Mouse (Mus musculus) heart, postnatal 0 days (tissue): Measurements from ENCODE around the gene Hfe. TPM values are rescaled to one million over a fixed set of nuclear protein-coding genes. Genes with fewer than 3 reads are reported as not detected.

ENCODE experiments used
- ATAC-seq: fragments of 200-750 bp; cut with Nextera tagmentation; 2 replicates; pipeline ENCODE4 v1.8.0; 2017; ENCODE audit warnings: low read depth, moderate number of reproducible peaks, moderate library complexity; ENCODE audit not compliant: insufficient read depth
- DNase-seq: peaks from one replicate; pipeline ENCODE4 v3.0.0-alpha.2; 2016; ENCODE audit warnings: low spot score
- H3K27ac ChIP-seq: fragments of 300-500 bp; sonication (generic); 2 replicates; pipeline ENCODE4 v1.5.1; 2014; ENCODE audit warnings: low read depth, mild to moderate bottlenecking
- H3K27me3 ChIP-seq: fragments of 300-500 bp; sonication (generic); 2 replicates; pipeline ENCODE4 v1.6.1; 2014; ENCODE audit warnings: low read length, mixed read lengths; ENCODE audit not compliant: control insufficient read depth, insufficient read depth
- H3K36me3 ChIP-seq: fragments of 300-500 bp; sonication (generic); replicated peaks from 2 replicates; pipeline ENCODE4 v1.6.1; 2014; ENCODE audit warnings: low read length, mixed read lengths; ENCODE audit not compliant: control insufficient read depth, insufficient read depth
- H3K4me1 ChIP-seq: fragments of 300-500 bp; sonication (generic); 2 replicates; pipeline ENCODE4 v1.6.1; 2014; ENCODE audit warnings: antibody characterized with exemption; ENCODE audit not compliant: control insufficient read depth, insufficient read depth
- H3K4me2 ChIP-seq: fragments of 300-500 bp; sonication (generic); 2 replicates; pipeline ENCODE4 v1.6.1; 2014; ENCODE audit warnings: low read depth, mild to moderate bottlenecking, low read length, moderate library complexity
- H3K4me3 ChIP-seq: fragments of 300-500 bp; sonication (generic); 2 replicates; pipeline ENCODE4 v1.5.1; 2014; ENCODE audit warnings: low read depth, low read length
- H3K9ac ChIP-seq: fragments of 300-500 bp; sonication (generic); replicated peaks from 2 replicates; pipeline ENCODE4 v1.6.1; 2014; ENCODE audit warnings: low read depth, low read length, mixed read lengths
- H3K9me3 ChIP-seq: fragments of 300-500 bp; sonication (generic); replicated peaks from 2 replicates; pipeline ENCODE4 v1.6.1; 2016; ENCODE audit warnings: low read length; ENCODE audit not compliant: control insufficient read depth
- CTCF ChIP-seq: IDR thresholded peaks from 2 replicates; pipeline ENCODE4 v1.5.1; 2016; ENCODE audit warnings: antibody characterized with exemption, control low read depth, low read depth
- EP300 ChIP-seq: IDR thresholded peaks from 2 replicates; pipeline ENCODE4 v1.6.1; 2016; ENCODE audit warnings: antibody characterized with exemption, low read depth
- WGBS: fragments of 180-500 bp; shearing (Covaris S2); extraction: QIAGEN DNeasy Blood & Tissue Kit; methylation state at CpG from one replicate; pipeline ENCODE4 v1.1.7; 2014; 5-methylcytosine and 5-hydroxymethylcytosine counted together
- polyA plus RNA-seq: library from polyadenylated mRNA; unstranded; fragments of >200 nt; fragmentation: Nextera tagmentation; extraction: Ambion mirVana; gene quantifications from 2 replicates; pipeline ENCODE4 v1.2.1, GENCODE M21; 2015
- total RNA-seq: library from RNA; depleted of rRNA; stranded (reverse); fragments of >200 nt; gene quantifications from 2 replicates; pipeline ENCODE4 v1.2.3, GENCODE M21; 2014; ENCODE audit warnings: low replicate concordance

Hfe gene
- total and polyA plus RNA-seq, 2 experiments from 2014 or later = 21.4 to 22.3 TPM

DNA sequence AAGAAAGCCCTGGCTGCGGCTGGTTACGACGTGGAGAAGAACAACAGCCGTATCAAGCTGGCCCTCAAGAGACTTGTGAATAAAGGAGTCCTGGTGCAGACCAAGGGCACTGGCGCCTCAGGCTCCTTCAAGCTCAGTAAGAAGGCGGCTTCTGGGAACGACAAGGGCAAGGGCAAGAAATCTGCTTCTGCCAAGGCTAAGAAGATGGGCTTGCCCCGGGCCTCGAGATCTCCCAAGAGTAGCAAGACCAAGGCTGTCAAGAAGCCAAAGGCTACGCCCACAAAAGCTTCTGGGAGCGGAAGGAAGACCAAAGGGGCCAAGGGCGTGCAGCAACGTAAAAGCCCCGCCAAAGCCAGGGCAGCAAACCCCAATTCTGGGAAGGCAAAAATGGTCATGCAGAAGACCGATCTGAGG, 14.6 kb downstream of the Hfe start:
- no peak overlapping the region for H3K27ac ChIP-seq

GRCm38 (mm10) chr13:23695514-23695913, 15.1 kb downstream of the Hfe start, which contains the start of gene Hist1h1t:
Gene Hist1h1t, plus strand, starts transcription at chr13:23695814.
- no peaks in the 10 kb centered on the region for H3K9me3 ChIP-seq
- H3K27ac ChIP-seq = no peak within 1 kb of the TSS
- 0 out of 2 replicates have a peak, but pooled peaks cover 6% of the 10 kb centered on the region for H3K4me1 ChIP-seq
- no peak for DNase-seq
- H3K4me3 ChIP-seq = no peak within 1 kb of the TSS
- no peak within 1 kb of the TSS for H3K9ac ChIP-seq
- no peaks in the 10 kb centered on the region for H3K36me3 ChIP-seq
- no peaks in the 10 kb centered on the region for H3K27me3 ChIP-seq
- ATAC-seq = no peak
- peak within 1 kb of the TSS; percentile 14; the same call in 1 of the 2 replicates for H3K4me2 ChIP-seq
- TF ChIP-seq EP300 (no peak), CTCF (no peak)
- 38% methylated on average over 12 of the region's 13 CpGs for WGBS

More for the DNA sequence above, 14.6 kb downstream of the Hfe start:
- TF ChIP-seq EP300 (no peak), CTCF (no peak)
- H3K9me3 ChIP-seq = no peaks in the 10 kb centered on the region
- ATAC-seq (no peak), DNase-seq (no peak)
- H3K27me3 ChIP-seq = no peaks in the 10 kb centered on the region
- H3K4me2 ChIP-seq = peak overlapping the region; percentile 14; the same call in 1 of the 2 replicates
- no peak overlapping the region for H3K4me3 ChIP-seq
- 0 out of 2 replicates have a peak, but pooled peaks cover 6% of the 10 kb centered on the region for H3K4me1 ChIP-seq
- 58% methylated on average over 15 of the region's 15 CpGs for WGBS
- no peaks in the 10 kb centered on the region for H3K36me3 ChIP-seq
- no peak overlapping the region for H3K9ac ChIP-seq

DNA sequence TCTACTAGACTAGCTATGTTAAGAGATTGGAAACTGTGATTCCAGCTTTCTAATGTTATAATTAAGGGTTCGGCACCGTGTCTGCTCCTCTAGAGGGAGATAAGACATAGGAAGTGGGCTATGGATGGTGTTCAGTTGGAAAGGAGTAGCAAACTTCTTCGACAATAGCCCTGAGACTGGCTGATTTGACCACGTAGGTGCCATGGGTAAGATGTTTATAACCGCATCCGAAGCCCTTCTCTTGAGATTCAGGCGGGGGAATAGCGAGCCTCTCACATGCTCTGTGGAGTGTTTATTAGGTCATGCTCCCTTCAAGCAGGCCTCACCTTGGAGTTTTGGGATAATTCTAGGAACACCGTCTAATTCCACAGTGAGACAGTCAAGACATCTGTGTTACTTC, 15.7 kb downstream of the Hfe start:
- Histone ChIP-seq H3K4me2 (no peak overlapping the region), H3K9ac (no peak overlapping the region), H3K9me3 (no peaks in the 10 kb centered on the region), H3K4me3 (no peak overlapping the region), H3K36me3 (no peaks in the 10 kb centered on the region), H3K27ac (no peak overlapping the region), H3K27me3 (no peaks in the 10 kb centered on the region), H3K4me1 (0 out of 2 replicates have a peak, but pooled peaks cover 6% of the 10 kb centered on the region)
- TF ChIP-seq EP300 (no peak), CTCF (no peak)
- DNase-seq (no peak), ATAC-seq (no peak)
- WGBS = 91% methylated on average over 9 of the region's 9 CpGs

GRCm38 (mm10) chr13:23693856-23694440, 16.7 kb downstream of the Hfe start:
- no peak overlapping the region for H3K4me2 ChIP-seq
- no peaks in the 10 kb centered on the region for H3K27me3 ChIP-seq
- no peak for ATAC-seq
- DNase-seq = no peak
- no peaks in the 10 kb centered on the region for H3K9me3 ChIP-seq
- H3K4me1 ChIP-seq = 0 out of 2 replicates have a peak, but pooled peaks cover 6% of the 10 kb centered on the region
- H3K36me3 ChIP-seq = no peaks in the 10 kb centered on the region
- TF ChIP-seq CTCF (no peak), EP300 (no peak)
- WGBS = 80% methylated on average over 6 of the region's 6 CpGs
- H3K4me3 ChIP-seq = no peak overlapping the region
- no peak overlapping the region for H3K27ac ChIP-seq
- H3K9ac ChIP-seq = no peak overlapping the region

DNA sequence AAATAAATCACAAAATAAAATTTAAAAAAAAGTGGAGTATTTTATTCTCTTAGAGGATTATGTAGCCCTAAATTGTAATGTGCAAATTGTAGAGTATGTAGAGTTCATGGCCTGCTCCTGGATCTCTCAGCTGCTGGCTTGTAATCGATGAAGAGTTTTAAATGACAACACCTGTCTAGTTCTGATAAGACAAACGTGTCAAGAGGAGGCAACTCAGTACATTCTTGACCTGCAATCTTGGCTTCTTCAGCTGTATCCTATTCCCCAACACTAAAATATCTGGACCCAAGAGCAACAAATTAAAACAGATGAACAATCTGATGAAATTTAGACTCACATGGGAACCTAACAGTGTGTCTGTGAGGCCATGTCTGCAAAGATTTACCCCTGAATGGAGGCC, 21.2 kb downstream of the Hfe start:
- no peak overlapping the region for H3K4me3 ChIP-seq
- no peaks in the 10 kb centered on the region for H3K27me3 ChIP-seq
- ATAC-seq = no peak
- no peak overlapping the region for H3K27ac ChIP-seq
- no peak for DNase-seq
- no peaks in the 10 kb centered on the region for H3K36me3 ChIP-seq
- no peak overlapping the region for H3K4me2 ChIP-seq
- H3K9ac ChIP-seq = no peak overlapping the region
- H3K9me3 ChIP-seq = no peaks in the 10 kb centered on the region
- 48% methylated on average over 2 of the region's 2 CpGs for WGBS
- no peak for TF ChIP-seq CTCF
- no peak for TF ChIP-seq EP300
- peaks cover 5% of the 10 kb centered on the region; the same call in 1 of the 2 replicates for H3K4me1 ChIP-seq

DNA sequence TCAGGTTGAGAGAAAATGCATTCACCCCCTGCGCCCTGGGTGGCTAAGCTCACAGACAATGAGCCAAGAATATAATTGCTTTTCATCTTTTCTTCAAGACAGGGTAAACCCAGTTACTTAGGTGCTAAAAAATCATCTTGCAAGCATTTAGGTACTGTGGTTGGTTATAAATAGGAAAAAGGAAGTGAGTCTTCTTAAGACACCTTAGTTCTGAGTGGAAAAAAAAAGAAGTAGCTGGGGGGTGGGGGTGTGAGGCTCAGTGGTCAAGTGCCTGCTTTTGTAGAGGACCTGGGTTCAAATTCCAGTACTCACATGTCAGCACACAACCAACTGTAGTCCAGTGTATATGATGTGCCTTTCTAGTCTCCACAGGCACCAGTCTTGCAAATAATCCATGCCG, 21.7 kb downstream of the Hfe start:
- Histone ChIP-seq H3K4me2 (no peak overlapping the region), H3K4me1 (peaks cover 5% of the 10 kb centered on the region; the same call in 1 of the 2 replicates), H3K36me3 (no peaks in the 10 kb centered on the region), H3K27ac (no peak overlapping the region), H3K9ac (no peak overlapping the region), H3K4me3 (no peak overlapping the region), H3K27me3 (no peaks in the 10 kb centered on the region), H3K9me3 (no peaks in the 10 kb centered on the region)
- WGBS = 96% methylated on average over 2 of the region's 2 CpGs
- TF ChIP-seq EP300 = no peak
- no peak for TF ChIP-seq CTCF
- ATAC-seq (no peak), DNase-seq (no peak)
